Mouse (Mus musculus) bone marrow macrophage, adult 2 months (primary cell): ENCODE results near the gene Snrnp70.

Experiments used
- CTCF ChIP-seq: IDR thresholded peaks from 2 replicates; pipeline ENCODE4 v1.5.1; 2012; ENCODE audit warnings: low read depth, mild to moderate bottlenecking, low read length, moderate library complexity
- POLR2A ChIP-seq: IDR thresholded peaks from 2 replicates; pipeline ENCODE4 v1.6.1; 2012; ENCODE audit warnings: mild to moderate bottlenecking, low read depth, low read length, borderline replicate concordance

DNA sequence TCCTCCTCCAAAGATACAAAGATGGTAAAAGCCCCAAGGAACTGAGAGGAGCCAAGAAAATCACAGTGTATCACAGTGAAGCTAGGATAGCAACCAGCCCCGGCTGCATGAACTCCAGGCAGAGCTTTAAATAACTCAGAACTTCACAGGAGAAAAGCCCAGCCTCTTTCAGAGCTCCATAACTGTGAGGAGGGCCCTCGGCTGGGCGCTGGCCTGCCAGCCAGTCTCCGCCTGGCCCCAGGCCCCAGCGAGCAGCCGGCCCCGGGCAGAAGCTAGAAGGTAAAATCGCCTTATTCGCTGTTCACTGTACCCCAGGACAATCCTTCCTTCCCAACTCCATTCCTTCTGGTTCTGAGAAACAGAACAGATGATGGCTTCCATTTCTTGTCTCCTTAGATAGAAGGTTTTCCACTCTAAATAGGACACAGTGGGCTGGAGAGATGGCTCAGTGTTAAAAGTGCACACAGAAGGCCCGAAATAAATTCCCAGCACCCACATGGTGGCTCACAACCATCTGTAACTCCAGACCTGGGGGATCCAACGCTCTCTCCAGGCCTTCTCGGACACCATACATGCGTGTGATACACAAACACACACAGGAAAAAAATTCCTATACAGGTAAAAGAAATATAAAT, 66.6 kb downstream of the Snrnp70 start:
- TF ChIP-seq CTCF (no peak), POLR2A (no peak)
